Mouse (Mus musculus): ENCODE results near the gene Il16. TPM values are rescaled to one million over a fixed set of nuclear protein-coding genes. Genes with fewer than 3 reads are reported as not detected.

Il16 gene
- total and polyA plus RNA-seq, 2 experiments from 2014 or later = 3.3 to 4.3 TPM

GRCm38 (mm10) chr7:83699066-83699745 lies 46.3 kb downstream of the Il16 start:
- WGBS = 65% methylated on average over 6 of the region's 6 CpGs
- H3K4me1 ChIP-seq (ENCODE audit: control insufficient read depth, insufficient read depth) = no peaks in the 10 kb centered on the region
- no peak for TF ChIP-seq EP300 (IDR thresholded peaks at IDR 0.05; ENCODE audit: low read depth)
- no peak for TF ChIP-seq CTCF (IDR thresholded peaks at IDR 0.05; ENCODE audit: low read depth)
- no peaks in the 10 kb centered on the region for H3K36me3 ChIP-seq (replicated peaks; ENCODE audit: control insufficient read depth, insufficient read depth, low read length)
- H3K9me3 ChIP-seq (replicated peaks; ENCODE audit: control insufficient read depth, low read length) = no peaks in the 10 kb centered on the region
- no peaks in the 10 kb centered on the region for H3K27me3 ChIP-seq (ENCODE audit: control insufficient read depth, insufficient read depth, low read length)
- H3K27ac ChIP-seq (ENCODE audit: low read depth) = no peak overlapping the region
- no peak overlapping the region for H3K4me3 ChIP-seq (ENCODE audit: low read depth, low read length)
- no peak overlapping the region for H3K4me2 ChIP-seq (ENCODE audit: low read depth, low read length)
- ATAC-seq (ENCODE audit: insufficient read depth, low read depth) (no peak), DNase-seq (ENCODE audit: low spot score) (no peak)
- no peak overlapping the region for H3K9ac ChIP-seq (replicated peaks; ENCODE audit: low read depth, low read length)

GRCm38 (mm10) chr7:83695449-83696212 lies 49.9 kb downstream of the Il16 start:
- WGBS = 31% methylated on average over 6 of the region's 6 CpGs
- no peak overlapping the region for H3K9ac ChIP-seq (replicated peaks; ENCODE audit: low read depth, low read length)
- H3K4me1 ChIP-seq (ENCODE audit: control insufficient read depth, insufficient read depth) = no peaks in the 10 kb centered on the region
- ATAC-seq (ENCODE audit: insufficient read depth, low read depth) = no peak
- H3K27ac ChIP-seq (ENCODE audit: low read depth) = no peak overlapping the region
- H3K36me3 ChIP-seq (replicated peaks; ENCODE audit: control insufficient read depth, insufficient read depth, low read length) = no peaks in the 10 kb centered on the region
- no peaks in the 10 kb centered on the region for H3K9me3 ChIP-seq (replicated peaks; ENCODE audit: control insufficient read depth, low read length)
- DNase-seq (ENCODE audit: low spot score) = peak; percentile 12
- H3K4me2 ChIP-seq (ENCODE audit: low read depth, low read length) = no peak overlapping the region
- no peaks in the 10 kb centered on the region for H3K27me3 ChIP-seq (ENCODE audit: control insufficient read depth, insufficient read depth, low read length)
- no peak overlapping the region for H3K4me3 ChIP-seq (ENCODE audit: low read depth, low read length)
- TF ChIP-seq CTCF (IDR thresholded peaks at IDR 0.05; ENCODE audit: low read depth) = peak; percentile 66
- no peak for TF ChIP-seq EP300 (IDR thresholded peaks at IDR 0.05; ENCODE audit: low read depth)

- no peak overlapping the region for H3K4me3 ChIP-seq (ENCODE audit: low read depth, low read length)
- H3K4me2 ChIP-seq (ENCODE audit: low read depth, low read length) = no peak overlapping the region
- H3K9me3 ChIP-seq (replicated peaks; ENCODE audit: control insufficient read depth, low read length) = no peaks in the 10 kb centered on the region
- no peaks in the 10 kb centered on the region for H3K27me3 ChIP-seq (ENCODE audit: control insufficient read depth, insufficient read depth, low read length)
- no peak overlapping the region for H3K9ac ChIP-seq (replicated peaks; ENCODE audit: low read depth, low read length)
- no peak overlapping the region for H3K27ac ChIP-seq (ENCODE audit: low read depth)
- H3K4me1 ChIP-seq (ENCODE audit: control insufficient read depth, insufficient read depth) = 0 out of 2 replicates have a peak, but pooled peaks cover 4% of the 10 kb centered on the region
- DNase-seq (ENCODE audit: low spot score) = no peak
- no peak for TF ChIP-seq EP300 (IDR thresholded peaks at IDR 0.05; ENCODE audit: low read depth)
- TF ChIP-seq CTCF (IDR thresholded peaks at IDR 0.05; ENCODE audit: low read depth) = no peak
- 32% methylated on average over 6 of the region's 6 CpGs for WGBS
- ATAC-seq (ENCODE audit: insufficient read depth, low read depth) = no peak
- no peaks in the 10 kb centered on the region for H3K36me3 ChIP-seq (replicated peaks; ENCODE audit: control insufficient read depth, insufficient read depth, low read length)
Measured at GRCm38 (mm10) chr7:83682640-83683274, 62.8 kb downstream of the Il16 start.

GRCm38 (mm10) chr7:83678506-83678905 lies 67.0 kb downstream of the Il16 start:
- no peak for ATAC-seq (ENCODE audit: insufficient read depth, low read depth)
- H3K27me3 ChIP-seq (ENCODE audit: control insufficient read depth, insufficient read depth, low read length) = no peaks in the 10 kb centered on the region
- no peak overlapping the region for H3K27ac ChIP-seq (ENCODE audit: low read depth)
- no peaks in the 10 kb centered on the region for H3K36me3 ChIP-seq (replicated peaks; ENCODE audit: control insufficient read depth, insufficient read depth, low read length)
- no peak overlapping the region for H3K4me3 ChIP-seq (ENCODE audit: low read depth, low read length)
- H3K4me1 ChIP-seq (ENCODE audit: control insufficient read depth, insufficient read depth) = no peaks in the 10 kb centered on the region
- no peaks in the 10 kb centered on the region for H3K9me3 ChIP-seq (replicated peaks; ENCODE audit: control insufficient read depth, low read length)
- TF ChIP-seq CTCF (IDR thresholded peaks at IDR 0.05; ENCODE audit: low read depth) (no peak), EP300 (IDR thresholded peaks at IDR 0.05; ENCODE audit: low read depth) (no peak)
- no peak overlapping the region for H3K4me2 ChIP-seq (ENCODE audit: low read depth, low read length)
- H3K9ac ChIP-seq (replicated peaks; ENCODE audit: low read depth, low read length) = no peak overlapping the region
- 78% methylated on average over 4 of the region's 4 CpGs for WGBS
- no peak for DNase-seq (ENCODE audit: low spot score)

GRCm38 (mm10) chr7:83677296-83677695 lies 68.2 kb downstream of the Il16 start:
- no peak overlapping the region for H3K27ac ChIP-seq (ENCODE audit: low read depth)
- DNase-seq (ENCODE audit: low spot score) = no peak
- no peaks in the 10 kb centered on the region for H3K36me3 ChIP-seq (replicated peaks; ENCODE audit: control insufficient read depth, insufficient read depth, low read length)
- no peak for ATAC-seq (ENCODE audit: insufficient read depth, low read depth)
- H3K9me3 ChIP-seq (replicated peaks; ENCODE audit: control insufficient read depth, low read length) = no peaks in the 10 kb centered on the region
- no peaks in the 10 kb centered on the region for H3K4me1 ChIP-seq (ENCODE audit: control insufficient read depth, insufficient read depth)
- no peak overlapping the region for H3K9ac ChIP-seq (replicated peaks; ENCODE audit: low read depth, low read length)
- 66% methylated on average over 3 of the region's 3 CpGs for WGBS
- no peak for TF ChIP-seq EP300 (IDR thresholded peaks at IDR 0.05; ENCODE audit: low read depth)
- TF ChIP-seq CTCF (IDR thresholded peaks at IDR 0.05; ENCODE audit: low read depth) = no peak
- H3K27me3 ChIP-seq (ENCODE audit: control insufficient read depth, insufficient read depth, low read length) = no peaks in the 10 kb centered on the region
- no peak overlapping the region for H3K4me2 ChIP-seq (ENCODE audit: low read depth, low read length)
- H3K4me3 ChIP-seq (ENCODE audit: low read depth, low read length) = no peak overlapping the region
